Mouse (Mus musculus) midbrain, embryonic 10.5 days (tissue): ENCODE measurements around the gene Gm20388. TPM values are rescaled to one million over a fixed set of nuclear protein-coding genes. Genes with fewer than 3 reads are reported as not detected.

Experiments used
- DNase-seq: peaks from one replicate; pipeline ENCODE4 v3.0.0-alpha.2; 2017; ENCODE audit warnings: low spot score
- H3K27ac ChIP-seq: fragments of 300-500 bp; sonication (generic); replicated peaks from 2 replicates; pipeline ENCODE4 v1.5.1; 2016; ENCODE audit warnings: mild to moderate bottlenecking
- H3K27me3 ChIP-seq: fragments of 300-500 bp; sonication (generic); 2 replicates; pipeline ENCODE4 v1.6.1; 2016; ENCODE audit warnings: low read depth, mild to moderate bottlenecking; ENCODE audit not compliant: poor library complexity, severe bottlenecking
- H3K36me3 ChIP-seq: fragments of 300-500 bp; sonication (generic); 2 replicates; pipeline ENCODE4 v1.6.1; 2016; ENCODE audit warnings: mild to moderate bottlenecking, moderate library complexity
- H3K4me1 ChIP-seq: fragments of 300-500 bp; sonication (generic); 2 replicates; pipeline ENCODE4 v1.6.1; 2016
- H3K4me3 ChIP-seq: fragments of 300-500 bp; sonication (generic); 2 replicates; pipeline ENCODE4 v1.5.1; 2016; ENCODE audit warnings: mild to moderate bottlenecking, moderate library complexity
- H3K9me3 ChIP-seq: fragments of 300-500 bp; sonication (generic); replicated peaks from 2 replicates; pipeline ENCODE4 v1.6.1; 2016; ENCODE audit warnings: mild to moderate bottlenecking
- WGBS: fragments of 180-500 bp; shearing (Covaris S2); methylation state at CpG from one replicate; pipeline ENCODE4 v1.1.7; 2016; 5-methylcytosine and 5-hydroxymethylcytosine counted together
- polyA plus RNA-seq: library from polyadenylated mRNA; unstranded; fragments of >200 nt; fragmentation: Nextera tagmentation; extraction: Ambion mirVana; gene quantifications from 2 replicates; pipeline ENCODE4 v1.2.1, GENCODE M21; 2016

The Gm20388 gene
- polyA plus RNA-seq, 1 experiment from 2014 or later: 7.1 TPM

- 88% methylated on average over 25 of the region's 25 CpGs for WGBS
- H3K27ac ChIP-seq: no peak overlapping the region
- H3K27me3 ChIP-seq: peaks cover 54% of the 10 kb centered on the region
- DNase-seq: no peak
- H3K9me3 ChIP-seq: no peaks in the 10 kb centered on the region
- H3K36me3 ChIP-seq: no peaks in the 10 kb centered on the region
- H3K4me3 ChIP-seq: no peak overlapping the region
- H3K4me1 ChIP-seq: peaks cover 38% of the 10 kb centered on the region
Observed at GRCm38 (mm10) chr8:121371911-121372638, 1461.4 kb downstream of the Gm20388 start.

DNA sequence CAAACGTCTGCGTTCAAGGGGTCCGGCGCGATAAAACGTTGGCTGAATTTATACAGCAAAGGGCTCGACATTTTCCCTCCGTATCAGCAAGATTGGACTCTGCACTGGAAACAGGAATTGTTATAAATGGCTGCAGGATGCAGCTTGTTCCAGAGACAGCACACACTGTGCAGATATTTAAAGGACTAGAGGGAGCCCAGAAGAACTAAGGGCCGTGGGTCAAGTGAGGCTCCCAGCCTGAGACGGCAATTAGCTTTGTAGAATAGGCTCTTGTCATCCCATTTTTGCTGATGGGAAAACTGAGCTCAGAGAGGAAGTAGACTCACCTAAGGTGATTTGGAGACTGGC, 1462.0 kb downstream of the Gm20388 start:
- Histone ChIP-seq H3K9me3 (no peaks in the 10 kb centered on the region), H3K4me1 (peaks cover 43% of the 10 kb centered on the region), H3K36me3 (no peaks in the 10 kb centered on the region), H3K4me3 (no peak overlapping the region), H3K27ac (no peak overlapping the region), H3K27me3 (peaks cover 54% of the 10 kb centered on the region)
- no peak for DNase-seq
- WGBS: 86% methylated on average over 10 of the region's 10 CpGs

DNA sequence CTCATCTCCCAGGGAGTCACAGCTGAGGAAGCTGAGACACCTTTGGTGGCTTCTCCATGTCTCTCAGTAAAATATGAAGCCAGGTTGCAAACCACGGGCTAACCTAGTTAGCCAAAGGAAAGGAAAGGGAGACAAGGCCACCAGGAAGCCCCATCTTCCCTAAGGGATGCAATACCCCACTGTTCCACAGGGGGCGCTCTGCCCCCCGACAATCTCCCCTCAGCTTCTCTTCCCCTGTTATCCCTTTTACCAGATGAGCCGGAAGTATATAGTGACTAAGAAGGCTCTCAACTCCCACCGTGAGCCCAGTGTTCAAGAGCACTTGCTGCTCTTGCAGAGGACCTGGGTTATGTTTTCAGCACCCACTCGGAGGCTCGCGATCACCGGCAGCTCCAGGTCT, 1463.6 kb downstream of the Gm20388 start:
- Histone ChIP-seq H3K4me1 (peaks cover 53% of the 10 kb centered on the region), H3K27ac (no peak overlapping the region), H3K4me3 (no peak overlapping the region), H3K9me3 (no peaks in the 10 kb centered on the region), H3K36me3 (no peaks in the 10 kb centered on the region), H3K27me3 (peaks cover 41% of the 10 kb centered on the region)
- 28% methylated on average over 9 of the region's 9 CpGs for WGBS
- DNase-seq: no peak

- H3K27ac ChIP-seq: no peak overlapping the region
- no peaks in the 10 kb centered on the region for H3K9me3 ChIP-seq
- H3K4me3 ChIP-seq: no peak overlapping the region
- H3K36me3 ChIP-seq: no peaks in the 10 kb centered on the region
- peaks cover 36% of the 10 kb centered on the region for H3K27me3 ChIP-seq
- no peak for DNase-seq
- peaks cover 53% of the 10 kb centered on the region for H3K4me1 ChIP-seq
- 4% methylated on average over 8 of the region's 8 CpGs for WGBS
Observed at GRCm38 (mm10) chr8:121374777-121375176, 1464.1 kb downstream of the Gm20388 start.

- H3K4me3 ChIP-seq: no peak overlapping the region
- no peak for DNase-seq
- H3K4me1 ChIP-seq: peaks cover 43% of the 10 kb centered on the region
- 80% methylated on average over 10 of the region's 10 CpGs for WGBS
- H3K27ac ChIP-seq: no peak overlapping the region
- H3K27me3 ChIP-seq: peaks cover 31% of the 10 kb centered on the region; the same call in 1 of the 2 replicates
- no peaks in the 10 kb centered on the region for H3K9me3 ChIP-seq
- no peaks in the 10 kb centered on the region for H3K36me3 ChIP-seq
Observed at GRCm38 (mm10) chr8:121376116-121376950, 1465.7 kb downstream of the Gm20388 start.

DNA sequence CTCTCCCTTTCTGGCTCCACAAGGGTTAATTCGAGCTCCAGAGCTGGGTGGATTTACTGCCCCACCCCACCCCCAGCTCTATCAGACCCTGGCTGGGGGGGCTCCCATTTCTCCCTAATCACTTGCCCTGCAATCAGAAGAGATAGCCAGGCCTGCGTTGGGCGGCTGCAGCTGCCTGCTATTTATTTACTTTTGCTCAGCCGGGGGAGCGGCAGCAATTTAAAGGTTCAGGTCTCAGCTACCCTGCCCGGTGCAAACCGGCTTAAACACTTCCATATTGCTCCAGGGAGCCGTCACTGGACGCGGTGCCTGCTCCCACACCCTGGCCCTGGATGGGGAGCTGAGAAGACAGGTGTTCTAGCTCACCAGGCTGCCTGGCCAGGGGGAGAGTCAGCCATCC, 1467.0 kb downstream of the Gm20388 start:
- Histone ChIP-seq H3K4me1 (peaks cover 47% of the 10 kb centered on the region), H3K36me3 (no peaks in the 10 kb centered on the region), H3K27ac (peak overlapping the region; percentile 5), H3K9me3 (no peaks in the 10 kb centered on the region), H3K4me3 (no peak overlapping the region), H3K27me3 (peaks cover 35% of the 10 kb centered on the region; the same call in 1 of the 2 replicates)
- DNase-seq: no peak
- 11% methylated on average over 10 of the region's 10 CpGs for WGBS

DNA sequence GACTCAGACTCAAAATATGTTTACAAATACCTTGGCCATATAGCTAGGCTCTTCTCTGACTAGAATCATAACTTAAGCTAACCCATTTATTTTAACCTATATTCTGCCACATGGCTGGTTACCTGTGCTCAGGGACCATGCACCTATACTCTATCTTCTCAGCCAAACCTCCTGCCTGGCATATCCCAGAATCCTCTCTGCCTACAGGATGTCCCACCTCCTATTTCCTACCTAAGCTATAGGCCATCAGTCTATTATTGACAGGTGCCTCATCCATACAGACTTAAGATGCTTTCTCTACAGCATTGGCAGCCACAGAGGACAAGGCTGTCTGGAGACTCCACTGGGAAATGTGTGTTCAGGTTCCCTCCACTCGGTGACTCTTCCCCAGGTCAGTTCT, 1468.7 kb downstream of the Gm20388 start:
- no peak overlapping the region for H3K4me3 ChIP-seq
- no peaks in the 10 kb centered on the region for H3K36me3 ChIP-seq
- WGBS: 85% methylated on average over 1 of the region's 1 CpGs
- peaks cover 59% of the 10 kb centered on the region for H3K4me1 ChIP-seq
- H3K9me3 ChIP-seq: no peaks in the 10 kb centered on the region
- H3K27ac ChIP-seq: no peak overlapping the region
- DNase-seq: no peak
- peaks cover 44% of the 10 kb centered on the region; the same call in 1 of the 2 replicates for H3K27me3 ChIP-seq

GRCm38 (mm10) chr8:121382583-121383241, 1472.1 kb downstream of the Gm20388 start:
- Histone ChIP-seq H3K9me3 (no peaks in the 10 kb centered on the region), H3K27me3 (peaks cover 25% of the 10 kb centered on the region; the same call in 1 of the 2 replicates), H3K27ac (peak overlapping the region; percentile 94), H3K4me1 (peaks cover 36% of the 10 kb centered on the region), H3K36me3 (no peaks in the 10 kb centered on the region), H3K4me3 (peak overlapping the region; percentile 56)
- peak; percentile 95 for DNase-seq
- WGBS: 1% methylated on average over 21 of the region's 21 CpGs

DNA sequence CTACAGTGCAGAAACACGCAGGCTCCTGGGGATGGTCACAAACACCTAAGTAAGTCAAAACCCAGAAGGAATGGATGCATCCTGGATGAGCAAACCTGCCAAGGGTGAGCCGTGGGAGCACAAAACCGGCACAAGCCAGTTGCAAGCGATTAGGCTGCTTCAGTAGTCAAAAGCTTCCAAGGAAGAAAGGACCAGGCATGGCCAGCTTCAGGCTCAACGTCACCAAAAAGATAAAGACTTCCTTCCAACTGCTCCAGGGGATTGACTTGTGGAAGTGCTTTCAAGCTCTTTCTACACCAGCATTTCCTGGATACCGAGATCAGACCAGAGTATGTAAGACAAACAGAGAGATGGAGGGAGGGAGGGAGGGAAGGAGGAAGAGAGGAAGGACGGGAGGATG, 1474.9 kb downstream of the Gm20388 start:
- no peak for DNase-seq
- Histone ChIP-seq H3K4me1 (peaks cover 30% of the 10 kb centered on the region), H3K4me3 (no peak overlapping the region), H3K9me3 (no peaks in the 10 kb centered on the region), H3K27me3 (peaks cover 52% of the 10 kb centered on the region), H3K36me3 (no peaks in the 10 kb centered on the region), H3K27ac (no peak overlapping the region)
- WGBS: 68% methylated on average over 7 of the region's 7 CpGs

GRCm38 (mm10) chr8:121390608-121391007, 1480.0 kb downstream of the Gm20388 start:
- Histone ChIP-seq H3K9me3 (no peaks in the 10 kb centered on the region), H3K4me1 (peaks cover 31% of the 10 kb centered on the region), H3K27me3 (peaks cover 82% of the 10 kb centered on the region), H3K4me3 (no peak overlapping the region), H3K27ac (no peak overlapping the region), H3K36me3 (no peaks in the 10 kb centered on the region)
- peak; percentile 61 for DNase-seq
- 20% methylated on average over 11 of the region's 11 CpGs for WGBS

- H3K4me3 ChIP-seq: no peak overlapping the region
- 8% methylated on average over 9 of the region's 9 CpGs for WGBS
- peaks cover 86% of the 10 kb centered on the region for H3K27me3 ChIP-seq
- no peak overlapping the region for H3K27ac ChIP-seq
- peaks cover 37% of the 10 kb centered on the region for H3K4me1 ChIP-seq
- no peak for DNase-seq
- no peaks in the 10 kb centered on the region for H3K9me3 ChIP-seq
- no peaks in the 10 kb centered on the region for H3K36me3 ChIP-seq
Observed at GRCm38 (mm10) chr8:121391254-121391653, 1480.6 kb downstream of the Gm20388 start.

- Histone ChIP-seq H3K27ac (no peak overlapping the region), H3K9me3 (no peaks in the 10 kb centered on the region), H3K4me1 (peaks cover 42% of the 10 kb centered on the region), H3K36me3 (no peaks in the 10 kb centered on the region), H3K27me3 (peaks cover 91% of the 10 kb centered on the region), H3K4me3 (no peak overlapping the region)
- WGBS: 14% methylated on average over 12 of the region's 12 CpGs
- no peak for DNase-seq
Observed at GRCm38 (mm10) chr8:121391771-121392170, 1481.1 kb downstream of the Gm20388 start.
